Mouse (Mus musculus) lung, adult 2 months (tissue): ENCODE measurements around the gene Gnb1.

ENCODE experiments used
- CTCF ChIP-seq: fragments of 200-500 bp; IDR thresholded peaks from 2 replicates; pipeline ENCODE4 v1.5.1; 2011; ENCODE audit warnings: mild to moderate bottlenecking, low read length, control low read depth; ENCODE audit not compliant: insufficient read depth
- POLR2A ChIP-seq: fragments of 200-500 bp; IDR thresholded peaks from 2 replicates; pipeline ENCODE4 v1.6.1; 2011; ENCODE audit warnings: low read depth, mild to moderate bottlenecking, control low read depth, low read length, borderline replicate concordance; ENCODE audit errors: extremely low read depth

- TF ChIP-seq CTCF (no peak), POLR2A (no peak)
Measured at GRCm38 (mm10) chr4:155487746-155488145, 3.4 kb upstream of the Gnb1 start.
